Mouse (Mus musculus) cerebellum, adult 8-10 months (tissue): Measurements from ENCODE around the gene Mecom.

ENCODE experiments used
- DNase-seq: peaks from one replicate; pipeline ENCODE4 v3.0.0; 2022

The Mecom gene

GRCm38 (mm10) chr3:30330476-30330875, 217.3 kb downstream of the Mecom start:
- DNase-seq, result no peak

- DNase-seq, result no peak
Measured at GRCm38 (mm10) chr3:30330021-30330420, 217.8 kb downstream of the Mecom start.

- no peak for DNase-seq
Measured at GRCm38 (mm10) chr3:30314955-30315354, 232.9 kb downstream of the Mecom start.

GRCm38 (mm10) chr3:30308081-30308480, 239.7 kb downstream of the Mecom start:
- DNase-seq, result no peak

DNA sequence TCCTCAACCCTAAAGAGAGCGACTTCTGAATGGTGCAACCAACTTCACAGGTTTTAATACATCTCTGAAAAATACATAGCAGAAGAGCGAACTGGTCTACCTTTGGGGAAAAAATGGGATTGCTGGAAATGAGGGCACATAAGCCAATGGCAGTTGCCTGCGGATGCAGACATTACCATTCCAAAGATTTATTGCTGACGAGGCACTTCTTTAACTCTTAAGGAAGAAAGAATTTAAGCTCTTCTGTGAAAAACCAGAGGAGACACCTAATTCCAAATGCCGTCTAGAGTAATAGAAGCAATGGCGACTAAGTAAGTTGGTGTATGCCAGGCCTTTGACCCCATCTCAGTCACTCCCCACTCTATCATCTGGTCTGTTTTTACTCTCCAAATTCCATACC, 240.2 kb downstream of the Mecom start:
- no peak for DNase-seq

- DNase-seq, result no peak
Measured at GRCm38 (mm10) chr3:30306080-30306479, 241.7 kb downstream of the Mecom start.

- no peak for DNase-seq
Measured at GRCm38 (mm10) chr3:30299460-30299859, 248.3 kb downstream of the Mecom start.

- DNase-seq, result no peak
Measured at GRCm38 (mm10) chr3:30294433-30294832, 253.4 kb downstream of the Mecom start.

DNA sequence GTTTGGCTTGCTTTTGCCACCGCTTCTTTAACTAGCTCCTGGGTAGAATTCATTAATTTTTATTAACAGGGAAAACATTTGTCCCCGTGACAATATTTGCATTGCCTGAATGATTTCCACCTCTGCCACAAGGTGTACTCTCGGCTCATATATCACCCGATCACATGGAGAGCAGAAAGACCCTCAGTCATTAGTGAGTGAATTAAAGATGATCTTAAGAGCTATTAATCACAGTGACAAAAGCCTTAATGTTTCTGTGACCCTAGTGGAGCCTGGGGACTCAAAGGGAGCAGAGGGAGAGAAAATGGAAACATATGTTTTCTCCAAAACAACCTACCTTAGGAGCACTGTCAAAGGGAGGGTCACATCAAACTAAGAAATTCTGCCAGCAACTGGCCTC, 261.3 kb downstream of the Mecom start:
- DNase-seq, result no peak

GRCm38 (mm10) chr3:30284094-30284493, 263.7 kb downstream of the Mecom start:
- no peak for DNase-seq

DNA sequence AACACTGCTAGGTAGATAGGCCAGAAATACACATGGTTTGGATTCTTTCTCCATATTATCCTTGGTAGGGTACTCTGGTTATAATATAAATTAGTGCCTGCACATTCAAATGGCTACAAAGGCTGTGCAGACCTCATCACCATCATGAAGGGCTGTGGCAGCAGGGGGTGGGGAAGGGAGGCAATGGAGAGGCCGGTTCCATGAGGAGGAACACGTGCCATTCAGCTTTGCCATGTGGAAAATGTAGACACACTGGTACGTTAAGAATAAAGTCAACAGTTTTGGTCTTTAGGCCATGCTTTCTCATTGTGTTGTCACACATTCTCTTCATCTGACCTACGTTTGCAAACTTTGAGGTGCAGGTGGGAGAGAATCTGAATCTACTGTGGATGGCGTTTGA, 264.2 kb downstream of the Mecom start:
- no peak for DNase-seq

GRCm38 (mm10) chr3:30277569-30277968, 270.2 kb downstream of the Mecom start:
- no peak for DNase-seq

DNA sequence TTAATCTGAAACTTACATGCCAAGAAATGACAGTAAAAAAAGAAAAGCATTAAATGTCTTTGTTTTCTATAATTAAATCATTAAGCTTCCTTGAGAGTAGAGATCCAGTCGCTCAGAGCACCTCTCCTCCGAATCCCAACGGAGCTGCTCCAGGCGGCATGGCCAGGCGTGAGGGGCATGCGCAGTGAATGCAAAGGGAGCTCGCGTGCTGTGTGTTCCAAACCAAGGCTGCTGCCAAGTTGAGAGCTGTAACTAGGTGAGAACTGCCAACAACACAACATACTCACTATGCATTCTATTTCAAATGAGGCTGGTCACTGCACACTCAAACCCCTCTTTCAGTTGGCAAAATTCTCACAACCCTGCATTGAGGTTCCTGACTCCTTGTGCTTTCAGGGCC, 271.7 kb downstream of the Mecom start:
- no peak for DNase-seq

GRCm38 (mm10) chr3:30269253-30269652, 278.6 kb downstream of the Mecom start:
- DNase-seq, result no peak

DNA sequence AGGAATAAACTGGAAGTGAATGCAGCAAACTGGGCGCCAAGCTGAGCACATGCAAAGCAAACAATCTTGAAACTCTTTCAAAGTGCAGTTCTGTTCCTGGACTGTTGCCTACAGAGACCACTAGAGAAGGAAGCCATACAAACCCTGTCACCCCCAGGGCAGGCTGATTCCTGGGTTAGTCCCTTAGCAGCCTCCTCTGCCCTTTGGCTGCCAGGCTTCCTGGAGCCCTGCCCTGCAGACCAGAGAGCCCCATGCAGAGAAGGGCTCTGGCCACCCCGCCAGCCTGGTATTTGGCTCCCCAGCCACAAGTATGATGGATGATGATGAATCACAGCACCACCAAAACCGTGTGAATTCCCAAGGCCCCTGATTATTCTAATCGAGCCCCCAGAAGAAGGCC, 286.9 kb downstream of the Mecom start:
- no peak for DNase-seq

- DNase-seq, result no peak
Measured at GRCm38 (mm10) chr3:30258421-30258820, 289.4 kb downstream of the Mecom start.

DNA sequence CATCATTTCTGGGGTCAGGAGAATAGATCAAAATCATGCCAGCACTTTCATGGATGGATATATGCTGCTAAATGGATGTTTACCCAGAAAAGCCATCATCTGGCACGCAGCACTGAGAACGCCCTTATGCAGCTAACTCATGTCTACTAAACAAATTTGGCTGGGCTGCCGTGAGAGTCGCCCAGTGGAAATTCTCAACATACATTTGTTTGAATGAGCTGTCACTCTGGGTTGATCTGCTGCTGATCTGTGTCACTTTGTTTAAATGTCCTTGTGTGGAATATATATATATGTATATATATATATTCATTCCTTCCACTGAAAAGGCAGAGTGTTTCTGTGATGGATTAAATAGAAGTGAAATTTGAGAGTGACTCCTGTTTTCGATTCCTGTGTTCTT, 290.0 kb downstream of the Mecom start:
- no peak for DNase-seq

- DNase-seq, result no peak
Measured at GRCm38 (mm10) chr3:30256896-30257295, 290.9 kb downstream of the Mecom start.

GRCm38 (mm10) chr3:30255828-30256227, 292.0 kb downstream of the Mecom start:
- DNase-seq, result no peak

- DNase-seq, result no peak
Measured at GRCm38 (mm10) chr3:30254451-30254850, 293.4 kb downstream of the Mecom start.

DNA sequence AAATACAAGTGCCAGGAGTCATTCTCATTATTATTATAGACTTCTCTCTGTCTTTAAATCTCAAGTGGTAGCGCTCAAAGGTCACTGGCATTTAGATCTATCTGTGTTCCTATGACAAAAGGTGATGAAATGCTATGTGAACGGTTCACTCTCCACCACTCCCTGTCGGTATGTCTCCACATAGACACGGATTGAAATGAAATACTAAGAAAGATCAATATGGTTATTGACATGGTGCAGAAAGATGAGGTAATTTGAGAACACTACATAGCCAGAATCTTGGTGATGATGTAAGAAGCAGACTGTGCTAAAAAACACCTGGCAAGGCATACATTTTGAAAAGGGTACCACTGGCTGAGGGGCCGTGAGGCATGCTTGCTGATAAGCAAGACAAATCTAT, 294.1 kb downstream of the Mecom start:
- DNase-seq, result no peak

DNA sequence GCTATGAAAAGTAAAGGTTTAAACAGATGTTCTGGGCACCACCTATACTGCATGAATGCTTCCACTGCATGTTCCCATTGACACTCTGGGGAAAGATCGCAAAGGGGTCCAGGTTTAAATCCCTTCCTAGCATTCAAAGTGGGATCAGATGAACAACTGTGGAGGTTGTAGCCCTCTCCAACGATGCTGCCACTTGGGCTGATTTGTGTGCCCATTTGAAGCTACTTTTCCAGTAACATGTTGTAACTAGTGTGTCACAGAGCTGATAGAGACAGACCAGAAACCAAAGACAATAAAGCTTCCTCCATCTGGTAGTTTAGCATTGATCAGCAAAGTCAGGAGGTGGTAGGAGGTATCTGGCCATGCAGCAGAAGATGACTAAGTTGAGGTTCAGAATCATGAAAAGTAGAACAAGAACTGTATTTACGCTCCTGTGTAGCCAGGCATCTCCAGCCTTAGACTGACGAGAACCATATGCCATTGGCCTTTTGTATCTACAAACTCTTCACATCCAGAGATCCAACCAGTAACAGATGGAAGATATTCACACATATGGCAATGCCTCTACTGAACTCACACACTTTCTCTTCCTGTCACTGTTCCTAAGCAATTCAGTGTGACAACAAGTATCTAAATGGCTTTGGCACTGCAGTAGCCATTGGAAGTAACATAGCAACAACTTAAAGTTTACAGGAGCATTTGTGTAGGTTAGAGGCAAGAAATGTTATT, 299.0 kb downstream of the Mecom start:
- DNase-seq, result no peak

DNA sequence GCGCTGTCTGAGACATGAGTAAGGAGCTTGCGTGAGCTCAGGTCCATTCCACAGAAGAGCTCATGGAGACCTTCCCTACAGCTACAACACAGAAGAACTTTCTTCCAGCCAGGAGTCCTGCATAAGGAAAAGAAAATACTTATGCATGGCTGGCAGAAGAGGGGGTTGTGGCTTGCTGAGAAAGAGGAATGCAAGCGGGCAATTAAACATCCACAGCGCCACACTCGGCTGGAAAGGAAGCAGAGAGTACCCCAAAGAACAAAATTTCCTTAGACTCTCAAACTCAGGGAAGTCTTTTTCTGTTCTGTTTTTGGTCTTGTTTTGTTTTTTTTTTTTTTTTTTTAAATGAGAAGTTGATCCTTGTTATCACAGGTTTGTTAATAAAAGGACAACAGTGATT, 300.6 kb downstream of the Mecom start:
- no peak for DNase-seq

DNA sequence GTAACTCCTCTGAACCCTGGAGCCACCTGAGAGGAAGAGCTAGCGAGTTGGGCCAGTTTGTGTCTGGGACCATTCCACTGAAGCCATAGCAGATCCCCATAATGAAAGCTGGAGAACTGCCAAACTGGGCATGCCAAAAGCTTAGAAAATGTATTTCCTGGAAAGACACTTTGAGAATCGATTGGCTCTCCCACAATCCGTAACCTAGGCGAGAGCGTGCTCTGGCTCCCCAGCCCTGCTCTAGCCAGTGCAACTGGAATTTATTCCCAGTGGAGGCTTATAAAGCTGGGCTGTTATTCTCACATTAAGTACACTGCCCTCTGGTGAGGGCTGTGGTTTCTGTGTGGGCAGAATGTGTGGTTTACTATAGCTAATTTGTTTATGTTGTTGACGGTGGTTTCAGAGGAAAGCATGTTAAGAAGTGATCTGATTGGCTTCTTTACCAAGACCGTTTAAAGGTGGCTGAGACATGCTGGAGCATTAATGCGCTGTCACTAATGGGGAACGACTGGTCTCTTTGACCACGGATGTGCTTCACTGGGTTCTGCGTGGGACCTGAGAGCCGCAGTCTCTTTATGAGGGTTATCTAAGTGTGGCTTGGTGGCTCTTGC, 301.3 kb downstream of the Mecom start:
- DNase-seq, result no peak

GRCm38 (mm10) chr3:30245950-30246349, 301.9 kb downstream of the Mecom start:
- DNase-seq, result no peak
